Mouse (Mus musculus): Measurements from ENCODE around the gene Tfe3.
"Not testable (repeated sequence)": the region's sequence is repeated elsewhere in the genome, so short reads cannot be mapped to it uniquely, and the experiment has no call there.

Tfe3 gene

DNA sequence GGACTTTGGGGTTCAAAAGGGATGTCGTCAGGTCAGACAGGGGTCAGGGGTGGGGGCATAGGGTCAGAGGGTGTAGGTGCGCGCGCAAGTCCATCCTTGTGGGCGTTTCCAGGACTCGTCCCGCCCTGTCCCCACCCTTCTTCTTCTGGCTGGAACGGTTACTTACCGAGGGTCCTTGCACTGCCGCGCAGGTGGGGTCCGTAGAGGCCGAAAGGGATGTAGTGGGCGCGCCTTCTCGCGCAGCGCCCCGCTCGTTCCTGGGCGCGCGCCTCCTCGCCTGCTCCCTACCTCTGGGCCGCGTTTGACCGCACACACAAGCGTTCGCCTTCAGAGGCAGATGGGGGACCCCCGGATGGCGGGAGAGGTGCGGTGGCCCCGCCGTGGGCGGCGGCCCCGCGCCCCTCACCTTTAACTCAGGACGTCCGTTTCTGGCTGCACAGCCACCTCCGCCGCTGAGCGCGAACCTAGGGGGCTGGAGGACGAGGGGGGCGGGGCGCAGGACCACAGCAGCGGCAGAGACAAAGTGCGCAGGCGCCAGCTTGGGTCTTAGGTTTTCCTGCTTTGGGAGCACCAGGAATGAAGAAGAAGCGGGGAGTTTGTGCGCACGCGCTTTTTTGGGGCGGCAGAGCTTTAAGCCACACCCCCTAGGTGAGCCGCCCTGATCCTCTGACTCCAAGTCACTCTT lies 11.8 kb upstream of the Tfe3 start, which contains the start of gene Ccdc120:
Ccdc120 (minus strand) TSS at position 474 of the 685 bp plus-strand sequence.
- no peak for DNase-seq (ENCODE audit: extremely low spot score, low read depth, low spot score)

DNA sequence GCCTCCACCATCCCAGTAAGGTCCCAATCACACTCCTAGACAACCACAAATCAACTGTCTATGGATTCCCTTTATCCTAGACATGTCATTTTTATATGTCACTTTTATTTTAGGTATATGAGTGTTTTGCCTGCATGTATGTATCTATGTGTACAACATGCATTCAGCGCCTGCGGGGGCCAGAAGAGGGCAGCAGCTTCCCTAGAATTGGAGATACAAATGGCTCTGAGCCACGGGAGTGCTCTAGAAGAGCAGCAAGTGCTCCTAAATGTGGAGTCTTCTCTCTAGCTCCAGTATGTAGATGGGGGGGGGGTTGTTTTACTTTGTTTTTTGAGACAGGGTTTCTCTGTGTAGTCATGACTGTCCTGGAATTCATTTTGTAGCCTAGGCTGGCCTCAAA lies 8.7 kb upstream of the Tfe3 start:
- DNase-seq (ENCODE audit: extremely low spot score, low read depth, low spot score), result not testable (repeated sequence)

DNA sequence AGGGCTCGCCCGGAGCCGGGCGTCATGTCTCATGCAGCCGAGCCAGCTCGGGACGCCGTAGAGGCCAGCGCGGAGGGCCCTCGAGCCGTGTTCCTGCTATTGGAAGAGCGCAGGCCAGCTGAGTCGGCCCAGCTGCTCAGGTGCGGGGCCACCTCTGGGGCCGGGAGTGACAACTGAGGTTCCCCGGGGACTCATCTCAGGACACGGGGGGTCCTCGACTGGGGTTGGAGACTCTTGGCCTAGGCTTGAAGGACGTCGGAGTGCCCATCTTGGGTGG lies 499 bp downstream of the Tfe3 start:
- DNase-seq (ENCODE audit: extremely low spot score, low read depth, low spot score), result no peak

DNA sequence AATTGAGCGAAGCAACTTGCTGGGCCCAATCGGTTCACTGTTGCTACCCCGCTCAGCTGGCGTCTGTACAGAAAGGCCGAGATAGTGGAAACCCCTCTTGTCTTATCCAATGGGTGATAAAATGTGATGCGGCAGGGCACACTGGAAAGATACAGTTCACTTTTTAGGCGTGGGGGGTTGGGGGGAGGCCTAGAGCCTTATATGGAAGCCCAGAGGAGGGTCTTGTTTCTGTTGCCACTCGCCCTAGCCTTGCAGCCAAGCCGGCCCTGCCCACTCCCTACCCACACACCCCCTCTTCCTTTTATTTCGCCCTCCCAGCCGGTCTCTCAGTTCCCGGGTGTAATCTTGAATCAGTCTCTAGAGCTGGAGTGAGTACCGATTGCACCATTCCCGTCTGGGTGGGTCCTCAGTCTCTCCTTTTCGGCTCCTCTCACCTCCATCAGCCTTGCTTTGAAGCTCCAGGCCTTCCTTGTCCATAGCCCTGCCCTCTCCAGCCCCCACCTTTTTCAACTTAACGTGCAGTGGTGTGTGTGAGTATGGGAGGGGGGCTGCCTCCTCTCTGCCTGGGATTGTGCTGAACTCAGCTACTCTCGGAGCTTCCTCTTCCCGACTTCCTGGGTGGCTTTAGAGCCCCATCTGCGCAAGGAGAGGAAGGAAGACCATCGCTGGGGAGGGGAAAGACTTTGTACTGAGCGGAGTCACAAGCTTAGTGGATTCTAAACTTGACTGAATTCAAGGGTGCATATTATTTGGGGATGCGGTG lies 1.5 kb downstream of the Tfe3 start:
- DNase-seq (ENCODE audit: extremely low spot score, low read depth, low spot score), result no peak

DNA sequence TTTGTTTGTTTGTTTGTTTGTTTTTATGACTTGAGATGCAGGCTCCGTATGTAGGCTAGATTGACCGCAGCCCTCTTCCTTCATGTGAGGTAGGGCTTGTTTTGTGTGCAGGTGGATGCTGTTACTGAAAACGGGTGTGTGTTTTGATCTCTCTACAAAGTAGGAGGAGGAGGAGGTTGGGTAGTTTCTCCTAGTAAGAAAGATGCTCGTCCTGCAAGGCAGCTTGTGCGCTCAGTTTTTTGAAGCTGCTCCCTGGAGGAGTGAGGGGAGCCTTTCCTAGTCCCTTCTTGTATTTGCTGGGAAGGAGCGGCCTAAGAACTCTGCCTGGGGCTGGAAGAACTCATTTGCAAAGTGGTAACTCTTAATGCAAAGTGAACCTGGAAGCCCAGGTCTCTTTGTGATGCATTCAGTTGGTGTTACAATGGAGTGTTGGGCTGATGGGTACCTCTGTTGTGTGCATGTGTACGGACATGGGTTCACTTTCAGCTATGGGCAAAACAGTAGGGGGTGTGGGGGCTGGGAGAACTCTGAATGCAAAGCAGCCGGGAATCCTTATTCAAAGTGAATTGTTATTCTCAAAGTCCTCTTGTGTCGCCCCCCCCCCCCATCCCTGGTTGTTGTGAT lies 2.4 kb downstream of the Tfe3 start:
- no peak for DNase-seq (ENCODE audit: extremely low spot score, low read depth, low spot score)

DNA sequence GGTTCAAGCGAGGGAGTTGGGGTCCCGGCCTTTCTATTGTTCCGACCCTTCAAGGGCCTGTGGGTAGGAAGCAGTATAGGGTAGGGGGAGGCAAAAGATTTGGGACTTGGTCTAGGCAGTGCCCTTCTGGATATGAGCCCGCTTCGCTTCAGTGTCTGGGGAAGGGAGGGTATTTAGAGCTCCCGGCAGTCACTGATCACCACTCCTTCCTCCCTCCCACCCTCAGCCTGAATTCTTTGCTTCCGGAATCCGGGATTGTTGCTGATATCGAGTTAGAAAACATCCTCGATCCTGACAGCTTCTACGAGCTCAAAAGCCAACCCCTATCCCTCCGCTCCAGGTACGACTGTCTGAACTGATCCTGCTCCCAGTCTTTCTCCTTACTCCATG lies 2.9 kb downstream of the Tfe3 start:
- no peak for DNase-seq (ENCODE audit: extremely low spot score, low read depth, low spot score)

DNA sequence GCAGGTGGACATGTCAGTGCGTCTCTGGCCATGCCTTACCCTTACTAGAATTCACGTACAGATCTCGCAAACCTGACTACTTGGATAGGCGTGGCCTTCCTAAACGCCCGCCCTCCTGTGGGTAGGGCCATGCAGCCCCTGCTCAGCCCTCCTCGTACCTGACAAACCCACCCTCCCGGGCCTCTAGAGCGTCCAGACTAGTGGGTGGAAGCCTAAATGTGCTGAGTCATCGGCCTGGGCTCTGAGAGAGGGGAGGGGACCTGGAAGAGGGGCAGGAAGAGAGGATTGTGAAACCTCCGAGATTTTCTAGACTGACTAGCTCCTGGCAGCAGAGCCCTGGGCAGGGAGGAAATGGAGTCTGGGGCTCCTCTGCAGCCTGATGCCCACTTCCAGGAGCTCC lies 3.4 kb downstream of the Tfe3 start:
- no peak for DNase-seq (ENCODE audit: extremely low spot score, low read depth, low spot score)

DNA sequence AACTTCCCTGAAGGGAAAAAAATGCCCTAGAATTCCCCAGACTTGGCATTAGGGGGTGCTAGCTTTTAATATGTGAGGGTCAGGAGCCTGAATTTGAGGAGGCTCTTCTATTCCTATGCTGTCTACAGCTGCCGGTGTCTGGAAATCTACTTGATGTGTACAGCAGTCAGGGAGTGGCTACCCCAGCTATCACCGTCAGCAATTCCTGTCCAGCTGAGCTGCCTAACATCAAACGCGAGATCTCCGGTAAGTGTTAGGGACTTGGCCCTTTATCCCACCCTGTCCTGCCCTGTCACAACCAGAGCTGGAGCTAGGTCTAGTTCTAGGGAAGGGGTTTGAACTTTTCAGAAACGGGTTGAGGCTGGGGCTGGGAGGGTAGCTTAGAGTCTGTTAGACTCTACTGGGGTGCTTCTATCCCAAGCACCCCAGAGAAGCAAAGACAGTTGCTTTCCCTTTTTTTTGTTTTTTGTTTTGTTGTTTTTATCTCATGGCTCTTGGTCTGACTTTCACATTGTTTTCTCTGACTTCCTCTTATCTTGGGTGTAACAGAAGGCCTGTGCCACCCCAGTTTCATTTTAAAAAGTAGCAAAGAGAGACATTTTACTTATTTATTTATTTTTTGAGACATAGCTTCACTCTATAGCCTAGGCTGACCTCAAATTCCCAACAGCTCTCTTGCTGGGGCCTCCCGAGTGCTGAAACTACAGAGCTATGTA lies 7.1 kb downstream of the Tfe3 start:
- DNase-seq (ENCODE audit: extremely low spot score, low read depth, low spot score), result no peak

DNA sequence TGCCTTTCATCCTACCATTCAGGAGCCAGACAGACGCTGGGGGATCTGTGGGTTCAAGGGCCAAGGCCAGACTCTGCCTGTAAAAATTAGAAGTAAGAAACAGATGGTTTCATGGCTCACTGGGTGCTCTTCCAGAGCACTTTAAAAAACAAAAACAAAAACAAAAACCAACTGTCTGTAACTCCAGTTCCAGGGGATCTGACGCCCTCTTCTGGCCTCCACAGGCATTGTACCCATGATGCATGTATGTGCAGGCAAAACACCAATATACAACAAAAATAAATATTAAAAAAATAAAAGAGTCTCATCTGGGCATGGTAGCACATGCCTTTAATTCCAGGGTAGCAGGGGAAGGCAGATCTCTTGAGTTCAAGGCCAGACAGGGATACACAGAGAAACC lies 10.4 kb downstream of the Tfe3 start:
- DNase-seq (ENCODE audit: extremely low spot score, low read depth, low spot score), result no peak

DNA sequence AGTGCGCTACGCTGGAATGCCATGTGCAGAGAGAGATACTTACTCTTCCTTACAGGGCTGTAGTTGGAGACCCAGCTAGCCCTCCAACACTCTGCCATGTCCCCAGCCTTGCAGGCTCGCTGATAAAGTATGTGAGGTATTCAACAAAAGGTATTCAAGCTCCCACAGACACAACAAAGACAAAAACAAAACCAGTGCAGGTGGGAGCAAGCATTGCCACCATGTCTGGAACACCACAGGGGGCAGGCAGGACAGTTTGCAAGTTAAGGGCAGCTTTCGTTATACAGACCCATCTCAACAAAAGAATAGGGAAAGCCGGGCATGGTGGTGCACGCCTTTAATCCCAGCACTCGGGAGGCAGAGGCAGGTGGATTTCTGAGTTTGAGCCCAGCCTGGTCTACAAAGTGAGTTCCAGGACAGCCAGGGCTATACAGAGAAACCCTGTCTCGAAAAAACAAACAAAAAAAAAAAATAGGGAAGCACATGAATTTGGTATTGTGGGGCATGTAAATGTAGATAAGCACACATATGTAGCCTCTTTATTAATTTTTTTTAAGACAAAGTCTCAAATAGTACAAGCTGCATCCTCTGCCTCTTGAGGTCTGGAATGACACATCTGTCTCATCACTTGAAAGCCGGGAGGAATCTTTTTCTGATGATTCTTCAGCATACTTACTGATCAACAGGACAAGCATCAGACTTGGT lies 13.3 kb downstream of the Tfe3 start:
- no peak for DNase-seq (ENCODE audit: extremely low spot score, low read depth, low spot score)

DNA sequence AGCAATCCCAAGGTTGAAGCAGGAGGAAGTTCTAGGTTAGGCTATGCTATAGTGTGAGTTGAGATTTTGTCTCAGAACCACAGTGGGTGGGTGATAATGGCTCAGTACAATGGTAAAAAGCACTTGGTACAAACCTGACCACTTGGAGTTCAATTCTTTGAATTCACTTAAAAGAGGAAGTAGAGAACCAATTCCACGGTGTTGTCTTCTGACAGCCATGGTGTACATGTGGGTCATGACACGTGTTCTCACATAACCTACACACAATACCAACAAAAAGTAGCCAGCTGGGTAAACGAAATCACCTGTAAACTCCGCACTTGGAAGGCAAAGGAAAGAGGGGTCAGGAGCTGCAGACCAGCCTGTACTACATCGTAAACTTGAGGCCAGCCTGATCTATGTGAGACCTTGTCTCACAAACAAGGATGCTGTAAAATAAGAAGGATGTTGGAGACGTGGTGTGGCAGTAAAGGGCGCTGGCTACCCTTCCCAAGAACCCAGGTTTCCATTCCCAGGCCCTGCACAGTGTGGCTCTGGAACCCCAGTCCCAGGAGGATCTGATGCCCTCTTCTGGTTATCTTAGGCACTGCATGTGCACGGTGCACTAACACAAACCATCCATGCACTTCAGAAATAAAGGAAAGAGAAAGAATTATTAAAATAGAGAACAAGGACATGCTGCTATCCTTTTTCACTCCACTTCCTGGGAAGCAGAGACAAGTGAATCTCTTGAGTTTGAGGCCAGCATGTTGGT lies 14.1 kb downstream of the Tfe3 start:
- DNase-seq (ENCODE audit: extremely low spot score, low read depth, low spot score), result peak; percentile 16

DNA sequence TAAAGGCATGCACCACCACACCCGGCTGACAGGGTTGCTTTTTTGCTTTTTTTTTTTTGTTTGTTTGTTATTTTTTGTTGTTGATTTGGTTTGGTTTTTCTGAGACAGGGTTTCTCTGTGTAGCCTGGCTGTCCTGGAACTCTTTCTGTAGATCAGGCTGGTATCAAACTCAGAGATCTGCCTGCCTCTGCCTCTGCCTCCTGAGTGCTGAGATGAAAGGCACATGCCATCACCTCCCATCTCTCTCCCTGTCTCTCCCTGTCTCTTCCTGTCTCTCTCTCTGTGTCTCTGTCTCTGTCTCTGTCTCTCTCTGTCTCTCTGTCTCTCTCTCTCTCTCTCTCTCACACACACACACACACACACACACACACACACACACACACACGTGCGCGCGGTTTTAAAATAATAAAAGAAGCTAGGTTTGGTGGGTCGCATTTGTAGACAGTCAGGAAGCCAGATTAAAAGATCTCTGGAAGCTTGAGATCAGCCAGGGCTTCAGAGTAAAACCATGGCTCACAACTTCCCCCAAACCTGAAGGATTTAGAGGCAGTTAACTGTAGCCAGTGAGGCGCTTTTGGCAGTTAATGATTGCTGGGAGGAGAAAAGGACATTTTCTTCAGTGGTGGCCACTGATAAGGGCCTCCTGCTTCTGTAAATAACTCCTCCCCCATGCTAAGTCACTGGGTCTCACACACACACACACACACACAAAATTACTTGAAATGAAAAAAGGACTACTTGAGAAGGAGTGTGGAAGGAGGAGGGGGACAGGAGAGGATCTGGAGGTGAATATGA lies 16.3 kb downstream of the Tfe3 start:
- no peak for DNase-seq (ENCODE audit: extremely low spot score, low read depth, low spot score)

DNA sequence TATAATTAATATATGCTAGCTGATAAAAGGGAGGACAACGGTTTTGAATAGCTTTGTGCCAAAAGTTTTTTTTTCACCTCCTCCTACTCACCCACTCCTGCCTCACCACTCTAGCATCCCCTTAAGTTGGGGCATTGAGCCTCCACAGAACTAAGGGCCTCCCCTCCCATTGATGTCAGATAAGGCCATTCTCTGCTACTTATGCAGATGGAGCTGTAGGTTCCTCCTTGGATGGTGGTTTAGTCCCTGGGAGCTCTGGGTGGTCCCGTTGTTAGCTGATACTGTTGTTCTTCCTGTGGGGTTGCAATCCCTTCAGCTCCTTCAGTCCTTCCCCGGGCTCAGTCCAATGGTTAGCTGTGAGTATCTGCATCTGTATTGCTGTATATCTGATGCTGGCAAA lies 16.9 kb downstream of the Tfe3 start:
- DNase-seq (ENCODE audit: extremely low spot score, low read depth, low spot score), result no peak

DNA sequence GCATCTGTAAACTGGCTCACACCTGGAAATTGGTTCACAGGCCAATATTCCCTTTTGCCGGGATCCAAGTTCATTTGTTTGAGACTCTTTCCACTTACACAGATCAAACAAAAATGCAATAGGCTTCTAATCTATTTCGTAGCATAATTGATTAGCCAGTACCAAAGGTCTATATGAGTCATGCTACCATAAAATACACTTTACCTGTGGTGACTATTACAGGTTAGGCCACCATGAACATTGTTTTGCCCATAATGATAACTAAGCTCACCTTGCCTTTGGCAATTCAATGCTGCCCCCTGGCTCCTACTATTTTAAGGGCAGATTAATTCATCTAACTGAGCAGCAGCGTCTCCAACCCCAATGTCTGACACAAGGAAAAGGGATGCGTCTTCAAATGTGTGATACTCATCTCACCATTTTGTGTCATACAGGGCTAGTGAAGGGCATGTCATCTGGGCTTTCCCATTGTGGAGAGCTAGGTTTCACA lies 20.3 kb downstream of the Tfe3 start:
- DNase-seq (ENCODE audit: extremely low spot score, low read depth, low spot score), result no peak

DNA sequence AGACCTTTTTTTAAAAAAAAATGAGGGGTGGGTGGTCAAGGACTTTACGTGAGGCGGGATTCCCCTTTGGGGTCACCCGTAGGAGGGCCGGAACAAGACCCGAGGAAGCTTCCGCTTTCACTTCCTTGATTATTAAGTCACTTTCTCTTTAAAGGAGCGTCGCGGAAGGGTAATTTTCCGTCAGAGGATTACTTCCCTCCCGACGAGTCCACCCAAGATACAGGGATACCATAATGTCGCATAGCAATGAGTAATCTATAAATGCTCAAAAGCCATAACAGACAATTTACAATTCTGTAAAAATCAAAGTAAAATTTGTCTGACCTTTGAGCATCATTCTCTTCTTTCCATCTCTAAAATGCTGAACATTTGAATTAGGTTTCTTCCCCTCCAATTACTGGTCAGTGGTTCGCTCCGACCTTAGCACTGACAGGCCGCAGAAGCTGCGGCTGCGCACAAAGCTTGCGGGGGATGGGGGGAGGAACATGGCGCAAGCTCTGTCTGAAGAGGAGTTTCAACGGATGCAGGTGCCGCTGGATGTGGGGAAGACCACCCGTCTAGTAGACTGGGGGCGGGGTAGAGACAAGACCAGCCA lies 27.3 kb downstream of the Tfe3 start, which contains the start of gene Gripap1:
Gripap1 (plus strand) TSS at position 224 of the 595 bp plus-strand sequence.
- peak; percentile 90 for DNase-seq (ENCODE audit: extremely low spot score, low read depth, low spot score)

DNA sequence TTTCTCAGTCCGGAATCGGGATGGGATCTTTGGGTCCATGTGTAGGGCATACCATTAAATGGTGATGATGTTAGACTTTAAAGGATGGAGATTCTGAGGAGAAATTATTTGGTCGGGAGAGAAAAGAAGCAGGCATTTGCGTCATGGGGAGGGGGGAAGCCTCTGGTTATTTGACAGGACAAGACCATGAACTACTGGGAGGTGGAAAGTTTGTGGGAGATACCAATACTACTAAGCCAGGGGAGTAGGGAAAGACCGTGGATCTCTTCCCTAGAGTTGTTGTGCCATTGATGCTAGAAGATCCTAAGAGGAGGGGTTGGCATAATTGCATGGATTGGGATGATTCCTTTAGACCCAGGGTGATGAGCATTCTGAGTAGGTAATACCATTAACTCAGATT lies 27.9 kb downstream of the Tfe3 start:
- no peak for DNase-seq (ENCODE audit: extremely low spot score, low read depth, low spot score)

DNA sequence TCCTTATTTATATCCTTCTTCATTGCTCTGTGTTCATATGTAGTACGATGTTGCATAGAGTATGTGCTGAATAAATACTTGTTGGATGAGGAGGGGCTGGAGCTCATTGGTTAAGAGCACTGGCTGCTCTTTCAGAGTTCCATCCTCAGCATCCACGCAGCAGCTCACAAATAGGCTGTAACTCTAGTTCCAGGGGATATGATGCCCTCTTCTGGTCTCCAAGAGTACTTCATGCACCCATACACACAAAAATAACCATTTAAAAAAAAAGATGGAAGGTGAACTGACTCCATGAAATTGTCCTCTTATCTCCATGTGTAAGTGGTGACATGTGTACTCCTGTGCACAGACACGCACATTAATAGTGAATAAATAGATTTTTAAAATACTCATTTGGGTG lies 31.0 kb downstream of the Tfe3 start:
- DNase-seq (ENCODE audit: extremely low spot score, low read depth, low spot score), result no peak

DNA sequence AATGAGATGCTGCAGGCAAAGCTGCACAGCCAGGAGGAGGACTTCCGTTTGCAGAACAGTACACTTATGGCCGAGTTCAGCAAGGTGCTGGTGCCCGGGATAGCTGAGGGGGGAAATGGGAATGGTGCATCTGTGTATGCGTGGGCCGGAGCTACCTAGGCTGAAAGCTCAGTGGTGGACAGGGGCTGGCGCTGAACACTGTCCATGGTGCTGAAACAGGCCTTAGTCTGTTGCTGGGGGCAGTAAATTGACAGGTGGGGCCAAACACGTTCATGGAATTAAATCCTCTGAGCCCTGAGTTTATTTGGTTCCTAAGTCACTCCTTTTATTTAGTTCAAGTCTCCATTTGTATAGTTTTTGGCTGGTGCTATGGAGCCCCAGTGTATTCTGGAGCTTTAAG lies 32.7 kb downstream of the Tfe3 start:
- peak; percentile 8 for DNase-seq (ENCODE audit: extremely low spot score, low read depth, low spot score)

DNA sequence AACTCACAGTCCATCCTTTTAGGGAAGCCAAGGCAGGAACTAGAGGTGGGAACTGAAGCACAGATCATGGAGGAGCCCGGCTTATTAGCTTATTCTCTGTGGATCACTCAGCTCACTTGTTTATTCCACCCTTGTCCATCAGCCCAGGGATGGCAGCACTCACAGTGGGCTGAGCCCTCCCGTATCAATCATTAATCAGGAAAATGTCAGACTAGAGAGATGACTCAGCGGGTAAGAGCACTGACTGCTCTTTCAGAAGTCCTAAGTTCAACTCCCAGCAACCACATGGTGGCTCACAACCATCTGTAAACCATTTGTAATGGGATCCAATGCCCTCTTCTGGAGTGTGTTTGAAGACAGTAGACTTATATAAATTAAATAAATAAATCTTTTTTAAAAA lies 35.0 kb downstream of the Tfe3 start:
- no peak for DNase-seq (ENCODE audit: extremely low spot score, low read depth, low spot score)

All from hindlimb bud, embryonic 11.5 days (tissue).